Mouse (Mus musculus) lung, postnatal 0 days (tissue): ENCODE results near the gene Hist1h2bk.
"Not testable (repeated sequence)": the region's sequence is repeated elsewhere in the genome, so short reads cannot be mapped to it uniquely, and the experiment has no call there.

Source experiments
- CTCF ChIP-seq: IDR thresholded peaks from 2 replicates; pipeline ENCODE4 v1.5.1; 2016; ENCODE audit warnings: antibody characterized with exemption, mild to moderate bottlenecking
- EP300 ChIP-seq: IDR thresholded peaks from 2 replicates; pipeline ENCODE4 v1.6.1; 2016; ENCODE audit warnings: antibody characterized with exemption, mild to moderate bottlenecking, control low read depth

GRCm38 (mm10) chr13:22041142-22041536 lies 5.5 kb downstream of the Hist1h2bk start, which contains the start of gene Hist1h4i:
- not testable (repeated sequence) for TF ChIP-seq CTCF
- peak; percentile 84 for TF ChIP-seq EP300
